Mouse (Mus musculus) kidney, adult 8-10 months (tissue): Measurements from ENCODE around the gene Osbp.

Source experiments
- DNase-seq, 2 experiments: peaks; one replicate each; pipeline ENCODE4 v3.0.0; 2022

The Osbp gene

GRCm38 (mm10) chr19:11989334-11989733 is 23.6 kb downstream of the Osbp start:
- DNase-seq, result no peak

- DNase-seq, result no peak
Measured at GRCm38 (mm10) chr19:11992034-11992433, 26.3 kb downstream of the Osbp start.

DNA sequence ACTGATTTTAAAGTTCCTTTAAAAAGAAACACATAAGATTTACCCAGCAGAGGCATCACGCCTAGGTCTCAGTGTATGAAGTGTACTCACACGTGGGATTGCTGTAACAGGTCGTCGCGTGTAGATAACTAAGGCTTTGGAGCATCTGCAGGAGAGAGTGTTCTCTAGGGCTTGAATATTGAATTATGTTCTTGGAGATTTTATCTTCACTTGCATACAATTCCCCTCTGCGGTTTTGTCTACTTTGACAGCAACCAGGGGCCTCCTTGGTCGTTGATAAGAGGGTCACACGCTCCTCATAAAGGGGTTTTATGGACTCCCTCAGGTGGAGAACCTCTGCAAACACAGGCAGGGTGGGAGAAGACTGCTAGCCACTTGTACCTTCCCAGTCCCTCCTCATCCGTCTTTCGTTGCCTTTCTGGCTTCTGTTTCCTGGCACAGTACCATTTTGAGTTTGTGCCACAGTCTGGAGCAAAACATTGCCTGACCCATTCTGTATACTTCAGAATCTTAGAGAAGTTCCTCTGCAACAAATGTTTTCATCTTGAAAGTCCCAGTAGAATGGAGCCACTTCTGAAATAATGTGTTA is 26.8 kb downstream of the Osbp start:
- no peak for DNase-seq

GRCm38 (mm10) chr19:11994703-11995431 is 29.1 kb downstream of the Osbp start:
- no peak for DNase-seq

DNA sequence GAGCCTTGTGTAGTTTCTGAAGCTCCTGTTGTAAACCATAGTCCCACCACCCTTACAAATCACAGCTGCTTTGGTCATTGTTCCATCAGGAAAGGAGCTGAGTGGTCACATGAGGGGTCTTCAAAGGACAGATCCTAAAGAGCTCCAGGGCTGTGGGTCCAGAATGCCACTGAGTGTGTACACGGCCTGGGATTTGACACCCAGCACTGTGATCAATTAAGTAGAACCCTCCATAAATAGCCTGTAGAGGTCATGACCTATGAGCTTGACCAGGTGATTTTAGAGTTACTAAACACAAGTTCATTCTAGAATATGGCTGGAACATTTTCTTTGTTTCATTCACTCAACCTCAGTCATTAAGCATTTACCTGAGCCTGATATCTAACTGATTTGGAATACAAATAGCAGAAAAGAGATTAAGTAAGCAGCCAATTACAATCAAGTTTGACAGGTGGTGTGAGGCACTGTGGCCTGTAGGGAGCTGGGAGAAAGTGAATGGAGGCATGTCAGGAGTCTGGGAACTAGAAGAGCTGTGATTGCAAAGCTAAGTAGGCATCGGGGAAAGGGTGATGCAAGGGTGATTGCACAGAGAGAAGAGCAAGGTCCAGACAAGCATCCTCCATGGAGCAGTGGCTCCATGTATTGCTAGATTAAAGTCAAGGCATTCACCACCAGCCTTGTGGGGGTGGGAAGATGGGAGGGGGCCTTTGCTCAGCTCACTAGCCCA is 30.1 kb downstream of the Osbp start:
- no peak for DNase-seq

DNA sequence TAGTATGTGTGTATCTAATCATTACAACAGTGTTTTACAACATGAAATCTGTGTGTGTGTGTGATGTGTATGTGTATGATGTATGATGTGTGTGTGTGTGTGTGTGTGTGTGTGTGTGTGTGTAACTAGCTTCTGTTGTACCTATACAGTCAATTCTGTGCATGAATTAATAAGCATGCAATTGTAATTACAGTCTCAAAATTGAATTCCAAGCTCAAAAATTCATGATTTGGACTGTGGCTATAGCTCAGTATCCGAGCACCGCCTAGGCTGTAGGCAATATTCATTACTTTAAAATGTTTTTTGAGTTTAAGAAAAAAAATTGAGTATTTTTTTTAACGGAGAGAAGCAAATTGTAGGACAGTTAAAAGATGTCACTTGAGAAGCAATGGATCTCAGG is 35.9 kb downstream of the Osbp start:
- DNase-seq, result no peak

DNA sequence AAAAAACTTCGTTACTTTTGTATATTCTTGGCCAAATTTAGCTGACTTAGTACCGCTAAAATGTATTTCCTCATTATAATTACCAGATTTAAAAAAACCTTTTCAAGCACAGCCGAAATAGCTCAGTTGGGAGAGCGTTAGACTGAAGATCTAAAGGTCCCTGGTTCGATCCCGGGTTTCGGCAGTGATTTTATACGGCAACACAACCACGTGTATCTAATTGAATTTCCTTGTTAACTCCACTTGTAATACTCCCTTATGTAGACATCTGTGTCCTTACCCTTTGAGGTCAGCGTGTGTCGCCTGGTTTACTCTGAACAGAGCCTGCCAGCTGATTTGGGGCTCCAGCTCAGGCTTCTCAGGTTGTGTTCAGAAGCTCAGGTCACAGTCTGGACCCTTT is 36.4 kb downstream of the Osbp start:
- peak in 1 of 2 experiments; percentile 55 for DNase-seq

DNA sequence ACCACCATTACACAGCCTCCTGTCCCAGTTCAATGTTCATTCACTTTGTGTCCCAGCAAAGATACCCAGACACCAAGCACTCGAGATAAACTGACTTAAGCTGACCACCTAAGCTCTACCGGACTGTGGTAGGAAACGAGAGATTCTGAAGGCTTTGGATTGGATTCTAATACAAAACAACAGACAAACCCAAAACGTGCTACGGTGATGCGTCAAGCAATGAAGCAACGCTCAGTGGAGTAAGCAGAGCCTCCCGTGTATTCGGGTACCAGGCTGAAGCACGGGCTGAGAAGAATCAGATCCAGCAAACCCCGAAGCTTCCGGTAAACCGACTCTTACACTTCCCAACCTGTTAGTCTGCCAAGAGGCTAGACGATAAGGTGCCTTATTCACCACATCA is 37.0 kb downstream of the Osbp start:
- DNase-seq, result no peak

DNA sequence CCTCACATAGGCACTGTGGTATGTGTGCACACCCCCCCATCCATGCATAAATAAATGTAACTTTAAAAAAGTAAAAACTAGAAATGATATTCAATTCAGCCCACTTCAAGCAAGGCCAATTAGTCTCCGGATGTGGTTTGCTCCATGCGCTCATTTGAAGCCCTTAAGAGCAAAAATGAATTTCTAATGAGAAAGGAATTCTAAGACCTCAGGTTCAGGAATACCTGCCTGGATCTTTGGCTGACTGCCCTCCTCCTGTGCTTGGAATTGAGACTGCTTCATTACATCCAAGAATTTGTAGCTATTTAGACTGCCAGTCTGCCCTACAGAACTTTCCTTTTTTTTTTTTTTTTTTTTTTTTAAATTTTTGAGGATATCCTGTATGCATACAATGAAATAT is 37.8 kb downstream of the Osbp start:
- DNase-seq, result no peak

DNA sequence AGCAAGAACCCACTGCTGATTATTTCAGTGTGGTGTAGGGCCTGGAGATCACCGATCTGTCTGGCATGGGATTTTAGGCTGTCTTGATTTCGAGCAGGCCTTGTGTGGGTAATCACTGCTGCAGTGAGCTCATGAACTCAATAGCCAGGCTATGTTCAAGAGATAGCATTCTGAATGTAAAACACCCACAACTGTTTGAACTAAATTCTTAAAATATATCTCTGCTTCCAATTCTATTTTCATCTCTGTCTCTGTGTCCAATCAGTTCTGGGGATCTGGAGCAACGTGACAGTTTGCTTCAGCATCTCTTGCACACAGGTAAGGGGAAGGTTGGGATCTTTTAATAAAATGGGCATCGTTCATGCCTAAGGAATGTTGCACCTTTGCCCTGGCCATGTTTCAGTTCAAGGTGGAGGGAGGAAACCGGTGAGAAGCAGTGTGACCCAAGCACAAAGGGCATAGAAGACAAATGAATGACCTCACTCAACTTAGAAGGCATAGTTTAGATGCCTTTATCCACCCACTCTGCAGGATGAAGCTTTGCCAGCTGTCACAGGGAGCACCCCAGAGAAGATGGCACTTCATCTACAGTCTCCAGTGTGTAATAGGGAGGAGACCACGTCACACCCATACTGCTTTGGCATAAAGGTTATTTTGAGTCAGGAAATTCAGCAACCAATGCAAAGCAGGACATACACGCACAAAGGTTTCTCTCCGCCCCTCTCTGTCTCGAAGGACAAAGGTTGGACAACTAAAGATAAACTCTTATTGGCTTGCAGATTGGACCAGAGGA is 38.7 kb downstream of the Osbp start:
- DNase-seq, result no peak

GRCm38 (mm10) chr19:12005376-12006360 is 39.9 kb downstream of the Osbp start:
- DNase-seq, result peak; percentile 77 to 87

DNA sequence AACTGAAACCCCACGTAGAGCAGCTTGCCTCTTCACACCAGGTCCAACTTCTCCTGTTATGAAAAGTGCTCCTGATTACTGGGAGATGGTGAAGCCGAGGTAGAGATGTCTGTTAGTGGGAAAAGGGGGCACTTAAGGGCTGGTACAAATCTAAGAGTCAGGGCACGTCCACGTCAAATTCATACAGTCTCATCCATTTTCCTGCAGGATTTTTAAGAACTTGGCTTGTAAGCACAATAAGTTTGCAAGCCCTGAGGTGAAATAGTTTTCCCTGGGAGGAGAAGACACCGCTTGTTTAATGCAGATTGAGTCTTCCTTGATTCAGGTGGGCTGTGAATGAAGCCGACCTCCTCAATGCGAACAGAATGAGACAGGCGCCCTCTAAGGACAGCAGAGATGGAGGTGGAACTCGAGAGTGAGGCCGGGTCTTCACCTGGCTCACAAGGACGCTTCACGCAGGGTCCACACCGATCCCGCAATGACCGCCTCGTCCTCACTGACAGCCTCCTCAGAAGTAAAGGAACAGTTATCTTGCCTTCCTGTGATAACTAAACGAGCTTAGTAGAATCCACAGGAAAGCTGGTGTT is 40.7 kb downstream of the Osbp start:
- DNase-seq, result no peak

DNA sequence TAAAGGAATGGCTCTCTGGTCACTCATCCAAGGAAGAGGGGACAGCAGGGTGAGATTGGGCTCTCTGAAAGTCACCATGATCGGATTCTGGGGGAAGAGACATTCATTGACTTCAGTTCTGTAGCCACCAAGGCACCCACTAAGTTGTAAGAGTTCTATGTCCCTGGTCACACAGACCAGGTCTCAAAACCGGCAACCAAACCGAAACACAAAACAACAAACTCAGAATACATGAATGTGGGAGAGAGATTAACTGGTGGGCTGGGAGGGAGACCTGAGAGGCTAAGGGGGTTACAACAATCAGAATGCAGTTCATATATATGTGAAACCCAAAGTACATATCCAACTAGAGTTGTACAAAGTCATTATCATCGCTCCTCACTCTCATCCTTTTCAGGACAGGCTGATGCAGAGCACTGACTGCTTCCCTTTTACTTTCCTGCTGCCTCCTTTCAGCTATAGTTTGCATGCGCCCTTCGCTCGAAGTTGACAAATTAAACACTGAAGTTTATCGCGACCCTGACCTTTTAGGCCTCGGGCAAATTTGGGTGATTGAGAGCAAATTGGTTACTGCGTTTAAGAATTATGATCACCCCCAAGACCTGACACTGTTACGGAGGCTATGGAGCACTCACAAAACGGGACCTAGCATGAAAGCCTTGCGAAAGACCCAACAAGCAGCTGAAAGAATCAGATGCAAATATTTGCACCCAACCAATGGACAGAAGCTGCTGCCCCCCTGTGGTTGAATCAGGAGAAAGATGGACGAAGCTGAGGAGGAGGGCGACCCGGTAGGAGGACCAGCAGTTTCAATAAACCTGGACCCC is 41.6 kb downstream of the Osbp start:
- DNase-seq, result peak in 1 of 2 experiments; percentile 55

GRCm38 (mm10) chr19:12008410-12009380 is 43.0 kb downstream of the Osbp start:
- no peak for DNase-seq

- peak; percentile 75 to 83 for DNase-seq
Measured at GRCm38 (mm10) chr19:12009501-12010280, 44.0 kb downstream of the Osbp start.

GRCm38 (mm10) chr19:12010281-12010771 is 44.6 kb downstream of the Osbp start:
- peak; percentile 76 to 80 for DNase-seq

DNA sequence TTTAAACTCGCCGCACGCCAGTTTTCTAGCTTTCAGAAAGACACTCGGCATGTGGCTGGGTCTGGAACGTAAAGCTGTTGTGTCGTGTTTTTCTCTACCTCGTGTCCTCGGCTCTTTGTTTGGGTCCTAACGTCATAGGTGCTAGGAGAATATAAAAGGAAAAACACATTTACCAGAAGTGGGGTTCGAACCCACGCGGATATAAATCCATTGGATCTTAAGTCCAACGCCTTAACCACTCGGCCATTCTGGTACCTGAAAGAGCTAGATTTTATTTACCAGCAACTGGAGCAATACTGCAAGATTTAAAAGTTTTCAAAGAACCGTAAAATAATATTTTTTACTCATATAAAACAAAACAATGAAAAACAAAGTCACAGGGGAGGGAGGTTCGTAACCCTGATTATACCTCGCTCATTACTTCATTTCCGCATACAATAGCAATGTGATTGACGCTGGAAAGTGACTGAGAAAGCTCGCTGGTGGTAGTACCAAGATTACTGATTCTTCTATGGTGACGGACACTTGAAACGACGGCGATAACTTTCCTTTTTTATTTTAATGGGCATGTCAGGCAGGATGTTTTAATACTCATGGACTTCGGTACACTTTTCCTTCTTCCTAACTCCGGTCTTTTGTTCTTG is 45.3 kb downstream of the Osbp start:
- peak; percentile 75 to 87 for DNase-seq
